Mouse (Mus musculus): Measurements from ENCODE around the gene Babam2. TPM values are rescaled to one million over a fixed set of nuclear protein-coding genes. Genes with fewer than 3 reads are reported as not detected.

The Babam2 gene
- total and polyA plus RNA-seq, 2 experiments from 2014 or later = 39.1 to 51.3 TPM

DNA sequence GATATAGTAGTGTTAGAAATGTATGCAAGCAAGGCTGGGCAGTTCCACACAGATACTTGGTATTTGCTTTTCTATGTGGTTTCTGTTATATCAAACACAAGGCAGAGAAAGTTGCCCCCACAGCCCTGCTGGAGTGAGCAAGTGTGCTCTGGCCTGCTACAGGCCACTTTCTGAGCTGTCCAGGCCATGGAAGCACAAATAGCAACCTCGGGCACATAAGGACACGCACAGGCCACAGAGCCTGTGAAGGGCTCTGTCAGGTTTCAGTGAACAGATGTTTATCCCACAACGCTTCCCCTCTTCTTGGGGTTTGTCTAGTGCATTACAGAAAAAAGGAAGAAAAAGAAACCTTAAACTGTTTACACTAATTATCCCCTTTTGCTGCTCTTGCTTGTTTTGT is 236.9 kb downstream of the Babam2 start:
- H3K27ac ChIP-seq (ENCODE audit: low read depth) = peak overlapping the region; percentile 27

DNA sequence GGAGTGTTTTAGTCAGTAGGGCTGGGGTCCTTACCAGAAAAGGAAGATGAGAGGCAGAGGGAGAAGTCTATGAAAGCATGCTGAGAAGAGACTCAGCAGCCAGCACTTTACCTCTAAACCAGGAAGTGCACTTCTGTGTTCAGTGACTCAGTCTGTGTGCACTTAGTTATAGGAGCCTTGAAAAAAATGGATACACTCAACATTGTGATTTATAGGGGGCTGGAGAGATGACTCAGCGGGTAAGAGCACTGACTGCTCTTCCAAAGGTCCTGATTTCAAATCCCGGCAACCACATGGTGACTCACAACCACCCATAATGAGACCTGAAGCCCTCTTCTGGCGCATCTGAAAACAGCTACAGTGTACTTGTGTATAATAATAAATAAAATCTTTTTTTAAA is 238.5 kb downstream of the Babam2 start:
- WGBS = 89% methylated on average over 3 of the region's 3 CpGs
- peaks cover 27% of the 10 kb centered on the region for H3K4me1 ChIP-seq (ENCODE audit: control insufficient read depth, insufficient read depth)
- no peak overlapping the region for H3K4me2 ChIP-seq (ENCODE audit: low read depth, low read length)
- no peaks in the 10 kb centered on the region for H3K27me3 ChIP-seq (ENCODE audit: control insufficient read depth, insufficient read depth, low read length)
- DNase-seq (ENCODE audit: low spot score) (no peak), ATAC-seq (ENCODE audit: insufficient read depth, low read depth) (no peak)
- H3K9me3 ChIP-seq (replicated peaks; ENCODE audit: control insufficient read depth, low read length) = no peaks in the 10 kb centered on the region
- H3K36me3 ChIP-seq (replicated peaks; ENCODE audit: control insufficient read depth, insufficient read depth, low read length) = no peaks in the 10 kb centered on the region
- H3K27ac ChIP-seq (ENCODE audit: low read depth) = no peak overlapping the region
- H3K4me3 ChIP-seq (ENCODE audit: low read depth, low read length) = no peak overlapping the region
- TF ChIP-seq CTCF (IDR thresholded peaks at IDR 0.05; ENCODE audit: low read depth) = no peak
- no peak overlapping the region for H3K9ac ChIP-seq (replicated peaks; ENCODE audit: low read depth, low read length)

More for the DNA sequence above, 236.9 kb downstream of the Babam2 start:
- WGBS = 59% methylated on average over 3 of the region's 3 CpGs
- H3K9ac ChIP-seq (replicated peaks; ENCODE audit: low read depth, low read length) = no peak overlapping the region
- DNase-seq (ENCODE audit: low spot score) (no peak), ATAC-seq (ENCODE audit: insufficient read depth, low read depth) (peak; percentile 44)
- no peak for TF ChIP-seq EP300 (IDR thresholded peaks at IDR 0.05; ENCODE audit: low read depth)
- H3K9me3 ChIP-seq (replicated peaks; ENCODE audit: control insufficient read depth, low read length) = no peaks in the 10 kb centered on the region
- no peaks in the 10 kb centered on the region for H3K36me3 ChIP-seq (replicated peaks; ENCODE audit: control insufficient read depth, insufficient read depth, low read length)
- no peak overlapping the region for H3K4me3 ChIP-seq (ENCODE audit: low read depth, low read length)
- H3K4me2 ChIP-seq (ENCODE audit: low read depth, low read length) = no peak overlapping the region
- H3K27me3 ChIP-seq (ENCODE audit: control insufficient read depth, insufficient read depth, low read length) = no peaks in the 10 kb centered on the region
- peaks cover 27% of the 10 kb centered on the region for H3K4me1 ChIP-seq (ENCODE audit: control insufficient read depth, insufficient read depth)

DNA sequence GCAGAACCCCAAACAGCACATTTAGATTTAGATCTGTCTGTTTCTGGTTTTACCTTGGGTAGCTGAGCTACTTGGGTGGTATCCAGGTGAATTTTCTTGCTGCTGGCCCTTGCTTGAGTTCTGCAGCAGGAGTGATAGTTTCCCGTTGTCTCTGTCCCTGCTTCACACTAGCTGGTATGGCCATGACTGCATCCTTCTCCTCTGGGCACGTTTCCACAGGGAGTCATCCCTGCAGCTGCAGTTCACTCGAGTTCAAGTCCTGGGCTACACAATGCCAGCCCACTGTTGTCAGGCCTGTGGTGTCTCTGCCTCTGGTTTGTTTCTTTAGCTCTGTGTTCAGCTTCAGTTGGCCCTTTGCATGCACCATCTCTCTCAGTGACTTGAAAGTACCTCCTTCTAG is 239.0 kb downstream of the Babam2 start:
- TF ChIP-seq EP300 (IDR thresholded peaks at IDR 0.05; ENCODE audit: low read depth) (no peak), CTCF (IDR thresholded peaks at IDR 0.05; ENCODE audit: low read depth) (no peak)
- WGBS = 80% methylated on average over 3 of the region's 3 CpGs
- no peak overlapping the region for H3K27ac ChIP-seq (ENCODE audit: low read depth)

DNA sequence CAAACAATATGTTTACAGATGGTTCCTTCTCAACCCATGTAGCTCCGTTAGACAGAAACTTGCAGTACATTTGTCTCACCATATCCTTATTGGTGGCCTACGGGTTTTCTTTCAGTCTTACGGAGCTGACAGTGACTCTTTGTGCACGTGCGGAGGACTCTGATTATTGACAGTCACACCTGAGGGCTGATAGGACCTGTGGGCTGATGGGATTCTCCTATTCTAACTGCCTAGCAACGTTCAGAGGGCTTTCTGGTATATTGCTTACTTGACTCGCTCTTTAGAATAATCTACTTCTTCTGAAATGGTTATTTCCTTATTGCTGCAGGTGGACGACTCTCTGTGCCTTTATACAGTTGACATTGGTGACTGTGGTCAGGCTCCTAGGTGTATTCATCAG is 243.4 kb downstream of the Babam2 start:
- no peaks in the 10 kb centered on the region for H3K9me3 ChIP-seq (replicated peaks; ENCODE audit: control insufficient read depth, low read length)
- H3K4me2 ChIP-seq (ENCODE audit: low read depth, low read length) = no peak overlapping the region
- WGBS = 90% methylated on average over 8 of the region's 8 CpGs
- no peak for TF ChIP-seq EP300 (IDR thresholded peaks at IDR 0.05; ENCODE audit: low read depth)
- TF ChIP-seq CTCF (IDR thresholded peaks at IDR 0.05; ENCODE audit: low read depth) = no peak
- H3K9ac ChIP-seq (replicated peaks; ENCODE audit: low read depth, low read length) = no peak overlapping the region
- H3K27ac ChIP-seq (ENCODE audit: low read depth) = no peak overlapping the region
- DNase-seq (ENCODE audit: low spot score) = no peak
- H3K27me3 ChIP-seq (ENCODE audit: control insufficient read depth, insufficient read depth, low read length) = no peaks in the 10 kb centered on the region
- no peak for ATAC-seq (ENCODE audit: insufficient read depth, low read depth)
- H3K36me3 ChIP-seq (replicated peaks; ENCODE audit: control insufficient read depth, insufficient read depth, low read length) = no peaks in the 10 kb centered on the region
- H3K4me3 ChIP-seq (ENCODE audit: low read depth, low read length) = no peak overlapping the region
- H3K4me1 ChIP-seq (ENCODE audit: control insufficient read depth, insufficient read depth) = no peaks in the 10 kb centered on the region

More for the DNA sequence above, 239.0 kb downstream of the Babam2 start:
- Histone ChIP-seq H3K9me3 (replicated peaks; ENCODE audit: control insufficient read depth, low read length) (no peaks in the 10 kb centered on the region), H3K4me3 (ENCODE audit: low read depth, low read length) (no peak overlapping the region), H3K4me2 (ENCODE audit: low read depth, low read length) (no peak overlapping the region), H3K36me3 (replicated peaks; ENCODE audit: control insufficient read depth, insufficient read depth, low read length) (no peaks in the 10 kb centered on the region), H3K9ac (replicated peaks; ENCODE audit: low read depth, low read length) (no peak overlapping the region), H3K27me3 (ENCODE audit: control insufficient read depth, insufficient read depth, low read length) (no peaks in the 10 kb centered on the region), H3K4me1 (ENCODE audit: control insufficient read depth, insufficient read depth) (peaks cover 24% of the 10 kb centered on the region)
- DNase-seq (ENCODE audit: low spot score) (no peak), ATAC-seq (ENCODE audit: insufficient read depth, low read depth) (no peak)

DNA sequence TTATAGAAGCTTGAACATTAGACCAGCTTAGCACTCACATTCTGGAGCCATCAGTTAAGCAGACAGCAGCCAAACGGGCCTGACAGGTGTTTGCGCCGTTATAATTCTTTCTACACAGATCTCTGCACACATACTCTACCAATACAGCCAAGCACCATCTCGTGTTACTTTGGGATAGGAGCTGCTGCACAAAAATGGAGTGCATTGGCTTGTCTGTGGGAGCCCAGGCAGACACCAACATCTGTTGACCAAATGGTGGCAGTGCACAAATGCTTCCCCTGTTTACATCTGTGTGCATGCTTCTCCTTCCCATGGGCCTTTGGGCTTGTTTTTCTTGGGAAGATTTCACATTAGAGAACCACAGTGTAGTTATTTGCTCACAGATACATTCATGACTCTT is 249.7 kb downstream of the Babam2 start:
- Histone ChIP-seq H3K27ac (ENCODE audit: low read depth) (no peak overlapping the region), H3K9ac (replicated peaks; ENCODE audit: low read depth, low read length) (no peak overlapping the region), H3K4me2 (ENCODE audit: low read depth, low read length) (no peak overlapping the region), H3K27me3 (ENCODE audit: control insufficient read depth, insufficient read depth, low read length) (no peaks in the 10 kb centered on the region), H3K9me3 (replicated peaks; ENCODE audit: control insufficient read depth, low read length) (no peaks in the 10 kb centered on the region), H3K36me3 (replicated peaks; ENCODE audit: control insufficient read depth, insufficient read depth, low read length) (no peaks in the 10 kb centered on the region), H3K4me3 (ENCODE audit: low read depth, low read length) (no peak overlapping the region), H3K4me1 (ENCODE audit: control insufficient read depth, insufficient read depth) (no peaks in the 10 kb centered on the region)
- 0 out of 2 replicates have a peak, but pooled peaks have one; percentile 12 for TF ChIP-seq CTCF (IDR thresholded peaks at IDR 0.05; ENCODE audit: low read depth)
- no peak for TF ChIP-seq EP300 (IDR thresholded peaks at IDR 0.05; ENCODE audit: low read depth)
- WGBS = 60% methylated on average over 4 of the region's 4 CpGs
- no peak for ATAC-seq (ENCODE audit: insufficient read depth, low read depth)
- DNase-seq (ENCODE audit: low spot score) = no peak

DNA sequence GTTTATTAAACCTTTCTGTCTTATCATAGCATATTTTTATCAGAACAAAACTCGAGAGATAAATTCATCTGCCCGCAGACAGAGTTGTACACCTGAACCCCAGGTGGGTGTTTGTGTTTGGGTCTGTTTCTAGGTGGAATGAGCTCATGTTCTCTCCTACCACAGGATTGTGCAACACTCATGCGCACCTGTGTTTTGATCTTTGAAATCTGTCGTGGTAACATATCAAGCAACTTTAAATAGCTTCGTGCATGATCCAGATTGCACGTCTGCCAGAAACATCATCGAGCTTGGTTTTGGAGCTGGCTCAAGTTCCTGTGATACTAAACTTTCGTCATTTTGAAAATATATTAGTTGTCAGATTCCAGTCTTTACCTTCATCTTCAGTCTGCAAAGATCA is 251.9 kb downstream of the Babam2 start:
- no peaks in the 10 kb centered on the region for H3K4me1 ChIP-seq (ENCODE audit: control insufficient read depth, insufficient read depth)
- DNase-seq (ENCODE audit: low spot score) = no peak
- no peak overlapping the region for H3K4me3 ChIP-seq (ENCODE audit: low read depth, low read length)
- 63% methylated on average over 8 of the region's 8 CpGs for WGBS
- no peak overlapping the region for H3K27ac ChIP-seq (ENCODE audit: low read depth)
- H3K36me3 ChIP-seq (replicated peaks; ENCODE audit: control insufficient read depth, insufficient read depth, low read length) = no peaks in the 10 kb centered on the region
- no peaks in the 10 kb centered on the region for H3K27me3 ChIP-seq (ENCODE audit: control insufficient read depth, insufficient read depth, low read length)
- TF ChIP-seq EP300 (IDR thresholded peaks at IDR 0.05; ENCODE audit: low read depth) (no peak), CTCF (IDR thresholded peaks at IDR 0.05; ENCODE audit: low read depth) (no peak)
- no peaks in the 10 kb centered on the region for H3K9me3 ChIP-seq (replicated peaks; ENCODE audit: control insufficient read depth, low read length)
- no peak for ATAC-seq (ENCODE audit: insufficient read depth, low read depth)
- no peak overlapping the region for H3K4me2 ChIP-seq (ENCODE audit: low read depth, low read length)
- H3K9ac ChIP-seq (replicated peaks; ENCODE audit: low read depth, low read length) = no peak overlapping the region
